ENCODE assay signal across 21 mouse cellular contexts in genomic region chr6:107575405-107575804, GRCm38 (mm10). TPM values are rescaled to one million over a fixed set of nuclear protein-coding genes. Genes with fewer than 3 reads are reported as not detected.
DNase-seq lines count a peak whose midpoint lies in the region; ATAC-seq lines count a peak whose summit lies in the region.
"Had no signal": no experiment of that assay in that cellular context is flagged by ENCODE, and none has a peak within 500 bp of the region (broad histone marks: within the 10 kb centered on the region; RNA-seq: fewer than 3 reads in every experiment).

No protein-coding gene starts in this region.

- no peaks in the 10 kb centered on the region for H3K4me1 ChIP-seq in hindbrain, embryonic 12.5 days
- no peaks in the 10 kb centered on the region for H3K4me1 ChIP-seq in hindbrain, embryonic 13.5 days (replicated peaks)
- H3K4me1 ChIP-seq in midbrain, embryonic 11.5 days (ENCODE audit: control insufficient read depth, insufficient read depth, low read length): no peaks in the 10 kb centered on the region
- H3K4me1 ChIP-seq in midbrain, embryonic 15.5 days: no peaks in the 10 kb centered on the region
- H3K4me1 ChIP-seq: embryonic facial prominence, embryonic 12.5 days; embryonic facial prominence, embryonic 15.5 days; forebrain, embryonic 10.5 days; forebrain, embryonic 12.5 days had no signal

- no peak for DNase-seq in midbrain, embryonic 11.5 days (ENCODE audit: low spot score, missing footprints)
- DNase-seq: adrenal gland, adult 2 months; adrenal gland, postnatal 10 days; adrenal gland, postnatal 25 days; cerebellum, adult 11 months; cerebellum, adult 18-20 months; cerebellum, adult 8-10 months; cerebellum, adult 9-11 months; cerebellum, postnatal 14 days; cerebellum, postnatal 36 days; embryo, embryonic 11 days had no signal

- H3K36me3 ChIP-seq in hindbrain, embryonic 12.5 days: peaks cover 18% of the 10 kb centered on the region; the same call in 1 of the 2 replicates
- H3K36me3 ChIP-seq in hindbrain, embryonic 13.5 days: peaks cover 16% of the 10 kb centered on the region
- H3K36me3 ChIP-seq in midbrain, embryonic 11.5 days (ENCODE audit: control insufficient read depth, insufficient read depth, low read length): no peaks in the 10 kb centered on the region
- H3K36me3 ChIP-seq in midbrain, embryonic 15.5 days (replicated peaks): peaks cover 8% of the 10 kb centered on the region; the same call in 1 of the 2 replicates
- H3K36me3 ChIP-seq: embryonic facial prominence, embryonic 12.5 days; embryonic facial prominence, embryonic 15.5 days had no signal

- WGBS in hindbrain, embryonic 12.5 days: 76% methylated on average over 3 of the region's 3 CpGs
- WGBS in hindbrain, embryonic 13.5 days: 77% methylated on average over 3 of the region's 3 CpGs
- WGBS in midbrain, embryonic 11.5 days: 83% methylated on average over 3 of the region's 3 CpGs
- 65% methylated on average over 3 of the region's 3 CpGs for WGBS in midbrain, embryonic 15.5 days

- H3K4me2 ChIP-seq in hindbrain, embryonic 12.5 days (replicated peaks): no peak overlapping the region
- no peak overlapping the region for H3K4me2 ChIP-seq in hindbrain, embryonic 13.5 days
- H3K4me2 ChIP-seq in midbrain, embryonic 11.5 days: no peak overlapping the region
- H3K4me2 ChIP-seq in midbrain, embryonic 15.5 days: no peak overlapping the region
- H3K4me2 ChIP-seq: embryonic facial prominence, embryonic 12.5 days; embryonic facial prominence, embryonic 15.5 days; forebrain, embryonic 12.5 days had no signal

- H3K9ac ChIP-seq in hindbrain, embryonic 12.5 days: no peak overlapping the region
- H3K9ac ChIP-seq in hindbrain, embryonic 13.5 days: no peak overlapping the region
- H3K9ac ChIP-seq in midbrain, embryonic 11.5 days (ENCODE audit: low read length): no peak overlapping the region
- no peak overlapping the region for H3K9ac ChIP-seq in midbrain, embryonic 15.5 days
- H3K9ac ChIP-seq: embryonic facial prominence, embryonic 12.5 days; embryonic facial prominence, embryonic 15.5 days; forebrain, embryonic 12.5 days had no signal

- H3K27me3 ChIP-seq in hindbrain, embryonic 12.5 days: no peaks in the 10 kb centered on the region
- no peaks in the 10 kb centered on the region for H3K27me3 ChIP-seq in hindbrain, embryonic 13.5 days
- no peaks in the 10 kb centered on the region for H3K27me3 ChIP-seq in midbrain, embryonic 11.5 days (ENCODE audit: control insufficient read depth, insufficient read depth, low read length)
- H3K27me3 ChIP-seq in midbrain, embryonic 15.5 days (replicated peaks): no peaks in the 10 kb centered on the region
- H3K27me3 ChIP-seq: embryonic facial prominence, embryonic 12.5 days; embryonic facial prominence, embryonic 15.5 days; forebrain, embryonic 12.5 days had no signal

- peak; percentile 36; the same call in 1 of the 2 replicates for ATAC-seq in hindbrain, embryonic 12.5 days (ENCODE audit: low FRiP score)
- no peak for ATAC-seq in hindbrain, embryonic 13.5 days (ENCODE audit: low FRiP score)
- ATAC-seq in midbrain, embryonic 11.5 days (ENCODE audit: low FRiP score): 0 out of 2 replicates have a peak, but pooled peaks have one; percentile 15
- no peak for ATAC-seq in midbrain, embryonic 15.5 days (replicated peaks)
- ATAC-seq: forebrain, embryonic 14.5 days; forebrain, embryonic 16.5 days had no signal

- no peak overlapping the region for H3K27ac ChIP-seq in hindbrain, embryonic 12.5 days
- H3K27ac ChIP-seq in hindbrain, embryonic 13.5 days: no peak overlapping the region
- H3K27ac ChIP-seq in midbrain, embryonic 11.5 days (ENCODE audit: low read depth, low read length): no peak overlapping the region
- H3K27ac ChIP-seq in midbrain, embryonic 15.5 days: no peak overlapping the region
- H3K27ac ChIP-seq: embryonic facial prominence, embryonic 12.5 days; embryonic facial prominence, embryonic 15.5 days; forebrain, embryonic 10.5 days; forebrain, embryonic 12.5 days had no signal

- H3K4me3 ChIP-seq in hindbrain, embryonic 12.5 days: no peak overlapping the region
- H3K4me3 ChIP-seq in hindbrain, embryonic 13.5 days: no peak overlapping the region
- H3K4me3 ChIP-seq in midbrain, embryonic 11.5 days (ENCODE audit: low read depth, low read length): no peak overlapping the region
- H3K4me3 ChIP-seq in midbrain, embryonic 15.5 days: no peak overlapping the region
- H3K4me3 ChIP-seq: embryonic facial prominence, embryonic 12.5 days; embryonic facial prominence, embryonic 15.5 days; erythroblast, embryonic 14.5 days; forebrain, embryonic 10.5 days; forebrain, embryonic 12.5 days had no signal

- no peaks in the 10 kb centered on the region for H3K9me3 ChIP-seq in hindbrain, embryonic 12.5 days (replicated peaks)
- H3K9me3 ChIP-seq in hindbrain, embryonic 13.5 days: no peaks in the 10 kb centered on the region
- no peaks in the 10 kb centered on the region for H3K9me3 ChIP-seq in midbrain, embryonic 11.5 days (ENCODE audit: control insufficient read depth, low read length)
- no peaks in the 10 kb centered on the region for H3K9me3 ChIP-seq in midbrain, embryonic 15.5 days
- H3K9me3 ChIP-seq: embryonic facial prominence, embryonic 12.5 days; embryonic facial prominence, embryonic 15.5 days; forebrain, embryonic 10.5 days; forebrain, embryonic 12.5 days had no signal

RNA-seq across cellular contexts. Expression of gene Lrrn1, which starts 45.8 kb away (rescaled TPM):
- 128 and 135 TPM in 2 replicates for polyA plus RNA-seq in hindbrain, embryonic 12.5 days (2016; fragmentation: Nextera tagmentation; extraction: Ambion mirVana)
- 94.8 and 97.1 TPM in 2 replicates for polyA plus RNA-seq in hindbrain, embryonic 13.5 days (2015; fragmentation: Nextera tagmentation; extraction: Ambion mirVana)
- polyA plus RNA-seq in midbrain, embryonic 11.5 days (2014; fragmentation: Nextera tagmentation; extraction: Ambion mirVana): 129 and 146 TPM in 2 replicates
- polyA plus RNA-seq in midbrain, embryonic 15.5 days (2015; fragmentation: Nextera tagmentation; extraction: Ambion mirVana): 58.2 and 58.4 TPM in 2 replicates
- polyA plus RNA-seq: erythroblast, embryonic 14.5 days had no signal

Comparison
In these comparisons a context has a peak if more than half of its experiments do, and no peak if none do; other contexts are left out.
1. ATAC-seq: peak in hindbrain, embryonic 12.5 days (single experiment) and midbrain, embryonic 11.5 days (single experiment); none in hindbrain, embryonic 13.5 days (single experiment) and midbrain, embryonic 15.5 days (single experiment).